In genomic region chr11:60176182-60176974, GRCm38 (mm10) we compare ENCODE assay signal across 8 mouse cellular contexts. TPM values are rescaled to one million over a fixed set of nuclear protein-coding genes. Genes with fewer than 3 reads are reported as not detected.
DNase-seq lines count a peak whose midpoint lies in the region; ATAC-seq and TF ChIP-seq lines count a peak whose summit lies in the region.

No protein-coding gene starts in this region.

- H3K79me2 ChIP-seq in liver, adult 2 months (ENCODE audit: control insufficient read depth, insufficient read depth, low read length): peaks cover 15% of the 10 kb centered on the region; the same call in 1 of the 2 replicates

- H3K4me1 ChIP-seq in embryonic fibroblast, embryonic 13.5 days (ENCODE audit: control insufficient read depth, insufficient read depth, low read length): peaks cover 24% of the 10 kb centered on the region
- peaks cover 94% of the 10 kb centered on the region for H3K4me1 ChIP-seq in heart, embryonic 13.5 days
- peaks cover 87% of the 10 kb centered on the region for H3K4me1 ChIP-seq in kidney, embryonic 15.5 days
- peaks cover 18% of the 10 kb centered on the region for H3K4me1 ChIP-seq in liver, adult 2 months (ENCODE audit: control insufficient read depth, insufficient read depth, low read length)
- peaks cover 23% of the 10 kb centered on the region; the same call in 1 of the 2 replicates for H3K4me1 ChIP-seq in midbrain, postnatal 0 days (ENCODE audit: insufficient read depth, low read length)

- no peaks in the 10 kb centered on the region for H3K27me3 ChIP-seq in heart, embryonic 13.5 days (replicated peaks)
- no peaks in the 10 kb centered on the region for H3K27me3 ChIP-seq in kidney, embryonic 15.5 days
- H3K27me3 ChIP-seq in liver, adult 2 months (ENCODE audit: control insufficient read depth, insufficient read depth, low read length): no peaks in the 10 kb centered on the region
- no peaks in the 10 kb centered on the region for H3K27me3 ChIP-seq in midbrain, postnatal 0 days (ENCODE audit: insufficient read depth, low read length)

- no peaks in the 10 kb centered on the region; the same call in 1 of the 2 replicates for H3K36me3 ChIP-seq in heart, embryonic 13.5 days
- peaks cover 5% of the 10 kb centered on the region; the same call in 1 of the 2 replicates for H3K36me3 ChIP-seq in kidney, embryonic 15.5 days
- no peaks in the 10 kb centered on the region for H3K36me3 ChIP-seq in liver, adult 2 months (ENCODE audit: control insufficient read depth, insufficient read depth, low read length)
- H3K36me3 ChIP-seq in midbrain, postnatal 0 days (ENCODE audit: insufficient read depth, low read length): peaks cover 2% of the 10 kb centered on the region; the same call in 1 of the 2 replicates

- WGBS in heart, embryonic 13.5 days: 0% methylated on average over 68 of the region's 71 CpGs
- under 1% methylated on average over 70 of the region's 71 CpGs for WGBS in kidney, embryonic 15.5 days
- 3% methylated on average over 71 of the region's 71 CpGs for WGBS in liver, adult 2 months
- WGBS in midbrain, postnatal 0 days: 1% methylated on average over 49 of the region's 71 CpGs

- DNase-seq in 3T3-L1 (ENCODE audit: low read depth, low spot score): peak; percentile 49
- DNase-seq in adrenal gland, postnatal 25 days: peak; percentile 73
- DNase-seq in liver, adult 2 months (ENCODE audit: extremely low read depth, low read depth, low spot score): no peak
- DNase-seq in midbrain, postnatal 0 days (ENCODE audit: low spot score): peak; percentile 81
- DNase-seq in spleen, postnatal 36 days (ENCODE audit: low spot score in 2 of 2): peak; percentile 36 to 53

- H3K27ac ChIP-seq in embryonic fibroblast, embryonic 13.5 days (ENCODE audit: insufficient read depth, low read length): peak overlapping the region; percentile 61
- peak overlapping the region; percentile 99 for H3K27ac ChIP-seq in heart, embryonic 13.5 days (replicated peaks)
- H3K27ac ChIP-seq in kidney, embryonic 15.5 days: peak overlapping the region; percentile 92
- H3K27ac ChIP-seq in liver, adult 2 months (replicated peaks; ENCODE audit: insufficient read depth, low read depth, low read length): no peak overlapping the region
- H3K27ac ChIP-seq in midbrain, postnatal 0 days (ENCODE audit: low read depth, low read length): peak overlapping the region; percentile 99

- peak; percentile 15; the same call in 1 of the 2 replicates for ATAC-seq in heart, embryonic 13.5 days (ENCODE audit: extremely low read depth, insufficient number of reproducible peaks, low FRiP score, low TSS enrichment)
- peak; percentile 59 for ATAC-seq in kidney, embryonic 15.5 days (replicated peaks; ENCODE audit: low FRiP score)
- peak; percentile 74 for ATAC-seq in midbrain, postnatal 0 days (ENCODE audit: low FRiP score)

- no peak for TF ChIP-seq POLR2A in embryonic fibroblast, embryonic 13.5 days (IDR thresholded peaks at IDR 0.05; ENCODE audit: low read depth, low read length)
- TF ChIP-seq POLR2A in liver, adult 2 months (IDR thresholded peaks at IDR 0.05; ENCODE audit: extremely low read depth, insufficient read depth, low read length): no peak

- H3K4me2 ChIP-seq in heart, embryonic 13.5 days: peak overlapping the region; percentile 99
- H3K4me2 ChIP-seq in kidney, embryonic 15.5 days: peak overlapping the region; percentile 99
- peak overlapping the region; percentile 94 for H3K4me2 ChIP-seq in midbrain, postnatal 0 days (ENCODE audit: low read depth, low read length, poor library complexity, severe bottlenecking)

- peak; percentile 27; the same call in 1 of the 2 replicates for TF ChIP-seq CTCF in embryonic fibroblast, embryonic 13.5 days (IDR thresholded peaks at IDR 0.05; ENCODE audit: borderline replicate concordance, insufficient read depth, low read length)
- TF ChIP-seq CTCF in liver, adult 2 months (IDR thresholded peaks at IDR 0.05; ENCODE audit: low read depth, low read length): no peak
- peak; percentile 65 for TF ChIP-seq CTCF in midbrain, postnatal 0 days (IDR thresholded peaks at IDR 0.05)

- no peaks in the 10 kb centered on the region for H3K9me3 ChIP-seq in heart, embryonic 13.5 days
- no peaks in the 10 kb centered on the region for H3K9me3 ChIP-seq in kidney, embryonic 15.5 days (replicated peaks)
- no peaks in the 10 kb centered on the region for H3K9me3 ChIP-seq in midbrain, postnatal 0 days (ENCODE audit: low read length)

- H3K4me3 ChIP-seq in embryonic fibroblast, embryonic 13.5 days (ENCODE audit: insufficient read depth, low read length): peak overlapping the region; percentile 52
- peak overlapping the region; percentile 68 for H3K4me3 ChIP-seq in heart, embryonic 13.5 days
- H3K4me3 ChIP-seq in kidney, embryonic 15.5 days (replicated peaks): peak overlapping the region; percentile 66
- peak overlapping the region; percentile 32 for H3K4me3 ChIP-seq in liver, adult 2 months (ENCODE audit: insufficient read depth, low read depth, low read length)
- H3K4me3 ChIP-seq in midbrain, postnatal 0 days (ENCODE audit: low read depth, low read length): peak overlapping the region; percentile 63

- peak overlapping the region; percentile 83 for H3K9ac ChIP-seq in heart, embryonic 13.5 days
- H3K9ac ChIP-seq in kidney, embryonic 15.5 days: peak overlapping the region; percentile 67
- peak overlapping the region; percentile 66 for H3K9ac ChIP-seq in liver, adult 2 months (ENCODE audit: low read depth, low read length)
- H3K9ac ChIP-seq in midbrain, postnatal 0 days (replicated peaks; ENCODE audit: low read length, poor library complexity, severe bottlenecking): peak overlapping the region; percentile 91

RNA-seq across cellular contexts. Expression of gene Srebf1, which starts 46.0 kb away (rescaled TPM):
- 125 and 160 TPM in 2 replicates for total RNA-seq in adrenal gland, postnatal 25 days (2021)
- polyA plus RNA-seq in embryonic fibroblast, embryonic 13.5 days (2011; ENCODE audit: insufficient read length, low read depth, missing spikeins): 54.1 and 57.3 TPM in 2 replicates
- polyA plus RNA-seq in heart, embryonic 13.5 days (2015; fragmentation: Nextera tagmentation; extraction: Ambion mirVana): 34.4 and 41.8 TPM in 2 replicates
- 56.3 and 60.0 TPM in 2 replicates for polyA plus RNA-seq in kidney, embryonic 15.5 days (2015; fragmentation: Nextera tagmentation; extraction: Ambion mirVana)
- 151 and 152 TPM in 2 replicates for total RNA-seq in liver, adult 2 months (2014; rRNA removed)
- polyA plus RNA-seq in liver, adult 2 months (2012; rRNA removed): 477 and 580 TPM in 2 replicates
- 77.1 and 96.5 TPM in 2 replicates for total RNA-seq in midbrain, postnatal 0 days (2014; rRNA removed)
- polyA plus RNA-seq in midbrain, postnatal 0 days (2015; fragmentation: Nextera tagmentation; extraction: Ambion mirVana): 34.5 and 38.1 TPM in 2 replicates

Comparison
In these comparisons a context has a peak if more than half of its experiments do, and no peak if none do; other contexts are left out.
1. ATAC-seq: peak in every context shown above with its lines; median percentile 74 in midbrain, postnatal 0 days; 59 in kidney, embryonic 15.5 days; 15 in heart, embryonic 13.5 days.